Mouse (Mus musculus): ENCODE results near the gene Zmiz1. TPM values are rescaled to one million over a fixed set of nuclear protein-coding genes. Genes with fewer than 3 reads are reported as not detected.

The Zmiz1 gene
- polyA plus RNA-seq, 1 experiment = 54.1 TPM

GRCm38 (mm10) chr14:25460801-25461675 is 2.1 kb downstream of the Zmiz1 start:
- peaks cover 9% of the 10 kb centered on the region for H3K27me3 ChIP-seq (replicated peaks)
- peak overlapping the region; percentile 98 for H3K4me3 ChIP-seq (replicated peaks)
- H3K9me3 ChIP-seq = no peaks in the 10 kb centered on the region
- H3K36me3 ChIP-seq (replicated peaks; ENCODE audit: low read length) = no peaks in the 10 kb centered on the region
- TF ChIP-seq GATA1 (IDR thresholded peaks at IDR 0.05; ENCODE audit: borderline replicate concordance, low read length) (no peak), FLI1 (IDR thresholded peaks at IDR 0.05; ENCODE audit: low read length) (no peak)
- peaks cover 72% of the 10 kb centered on the region for H3K4me1 ChIP-seq

GRCm38 (mm10) chr14:25461676-25462385 is 2.8 kb downstream of the Zmiz1 start:
- no peaks in the 10 kb centered on the region for H3K36me3 ChIP-seq (replicated peaks; ENCODE audit: low read length)

GRCm38 (mm10) chr14:25462975-25463374 is 4.0 kb downstream of the Zmiz1 start:
- Histone ChIP-seq H3K4me1 (peaks cover 75% of the 10 kb centered on the region), H3K9me3 (no peaks in the 10 kb centered on the region), H3K36me3 (replicated peaks; ENCODE audit: low read length) (no peaks in the 10 kb centered on the region), H3K4me3 (replicated peaks) (peak overlapping the region; percentile 70), H3K27me3 (replicated peaks) (no peaks in the 10 kb centered on the region)
- TF ChIP-seq GATA1 (IDR thresholded peaks at IDR 0.05; ENCODE audit: borderline replicate concordance, low read length) = no peak
- TF ChIP-seq FLI1 (IDR thresholded peaks at IDR 0.05; ENCODE audit: low read length) = no peak

More at GRCm38 (mm10) chr14:25461676-25462385, 2.8 kb downstream of the Zmiz1 start:
- TF ChIP-seq GATA1 (IDR thresholded peaks at IDR 0.05; ENCODE audit: borderline replicate concordance, low read length) = no peak
- TF ChIP-seq FLI1 (IDR thresholded peaks at IDR 0.05; ENCODE audit: low read length) = no peak
- Histone ChIP-seq H3K27me3 (replicated peaks) (peaks cover 3% of the 10 kb centered on the region), H3K9me3 (no peaks in the 10 kb centered on the region), H3K4me1 (peaks cover 75% of the 10 kb centered on the region), H3K4me3 (replicated peaks) (peak overlapping the region; percentile 98)

- Histone ChIP-seq H3K27me3 (replicated peaks) (no peaks in the 10 kb centered on the region), H3K4me1 (peaks cover 76% of the 10 kb centered on the region), H3K36me3 (replicated peaks; ENCODE audit: low read length) (peaks cover 9% of the 10 kb centered on the region), H3K9me3 (no peaks in the 10 kb centered on the region), H3K4me3 (replicated peaks) (peak overlapping the region; percentile 34)
- TF ChIP-seq GATA1 (IDR thresholded peaks at IDR 0.05; ENCODE audit: borderline replicate concordance, low read length) = no peak
- TF ChIP-seq FLI1 (IDR thresholded peaks at IDR 0.05; ENCODE audit: low read length) = no peak
These were observed 4.9 kb downstream of the Zmiz1 start for GRCm38 (mm10) chr14:25463919-25464318.

GRCm38 (mm10) chr14:25464611-25465307 is 5.8 kb downstream of the Zmiz1 start:
- no peaks in the 10 kb centered on the region for H3K27me3 ChIP-seq (replicated peaks)
- H3K4me3 ChIP-seq (replicated peaks) = peak overlapping the region; percentile 78
- peaks cover 9% of the 10 kb centered on the region for H3K36me3 ChIP-seq (replicated peaks; ENCODE audit: low read length)
- no peak for TF ChIP-seq FLI1 (IDR thresholded peaks at IDR 0.05; ENCODE audit: low read length)
- no peak for TF ChIP-seq GATA1 (IDR thresholded peaks at IDR 0.05; ENCODE audit: borderline replicate concordance, low read length)
- H3K9me3 ChIP-seq = no peaks in the 10 kb centered on the region
- H3K4me1 ChIP-seq = peaks cover 85% of the 10 kb centered on the region

GRCm38 (mm10) chr14:25466361-25466760 is 7.4 kb downstream of the Zmiz1 start:
- H3K9me3 ChIP-seq = no peaks in the 10 kb centered on the region
- peak overlapping the region; percentile 10 for H3K4me3 ChIP-seq (replicated peaks)
- H3K36me3 ChIP-seq (replicated peaks; ENCODE audit: low read length) = peaks cover 10% of the 10 kb centered on the region
- H3K27me3 ChIP-seq (replicated peaks) = no peaks in the 10 kb centered on the region
- H3K4me1 ChIP-seq = peaks cover 96% of the 10 kb centered on the region
- no peak for TF ChIP-seq GATA1 (IDR thresholded peaks at IDR 0.05; ENCODE audit: borderline replicate concordance, low read length)
- TF ChIP-seq FLI1 (IDR thresholded peaks at IDR 0.05; ENCODE audit: low read length) = no peak

- Histone ChIP-seq H3K9me3 (no peaks in the 10 kb centered on the region), H3K4me1 (peaks cover 98% of the 10 kb centered on the region), H3K4me3 (replicated peaks) (no peak overlapping the region), H3K27me3 (replicated peaks) (no peaks in the 10 kb centered on the region), H3K36me3 (replicated peaks; ENCODE audit: low read length) (peaks cover 11% of the 10 kb centered on the region)
- TF ChIP-seq GATA1 (IDR thresholded peaks at IDR 0.05; ENCODE audit: borderline replicate concordance, low read length) = no peak
- no peak for TF ChIP-seq FLI1 (IDR thresholded peaks at IDR 0.05; ENCODE audit: low read length)
These were observed 9.1 kb downstream of the Zmiz1 start for GRCm38 (mm10) chr14:25467911-25468668.

- Histone ChIP-seq H3K27me3 (replicated peaks) (no peaks in the 10 kb centered on the region), H3K9me3 (no peaks in the 10 kb centered on the region), H3K36me3 (replicated peaks; ENCODE audit: low read length) (peaks cover 11% of the 10 kb centered on the region), H3K4me1 (peaks cover 98% of the 10 kb centered on the region), H3K4me3 (replicated peaks) (peak overlapping the region; percentile 1)
- no peak for TF ChIP-seq GATA1 (IDR thresholded peaks at IDR 0.05; ENCODE audit: borderline replicate concordance, low read length)
- no peak for TF ChIP-seq FLI1 (IDR thresholded peaks at IDR 0.05; ENCODE audit: low read length)
These were observed 10.0 kb downstream of the Zmiz1 start for GRCm38 (mm10) chr14:25468891-25469529.
